Mouse (Mus musculus): ENCODE data around the gene Ilk. TPM values are rescaled to one million over a fixed set of nuclear protein-coding genes. Genes with fewer than 3 reads are reported as not detected.

Ilk gene
- polyA plus RNA-seq, 1 experiment = 175 TPM

GRCm38 (mm10) chr7:105747776-105748175 lies 11.4 kb downstream of the Ilk start:
- TF ChIP-seq POLR2A (IDR thresholded peaks at IDR 0.05; ENCODE audit: borderline replicate concordance, extremely low read depth, insufficient read depth, insufficient read length, poor library complexity, severe bottlenecking) (no peak), CTCF (IDR thresholded peaks at IDR 0.05; ENCODE audit: borderline replicate concordance, extremely low read depth, insufficient read depth, insufficient read length) (no peak)
- DNase-seq (ENCODE audit: low read depth) = no peak

- TF ChIP-seq POLR2A (IDR thresholded peaks at IDR 0.05; ENCODE audit: borderline replicate concordance, extremely low read depth, insufficient read depth, insufficient read length, poor library complexity, severe bottlenecking) (no peak), CTCF (IDR thresholded peaks at IDR 0.05; ENCODE audit: borderline replicate concordance, extremely low read depth, insufficient read depth, insufficient read length) (no peak)
- DNase-seq (ENCODE audit: low read depth) = peak; percentile 97
Measured at GRCm38 (mm10) chr7:105751491-105752433, 15.4 kb downstream of the Ilk start, which contains the start of gene Tpp1. TSS of gene Tpp1 (minus strand) at chr7:105752235.

- TF ChIP-seq CTCF (IDR thresholded peaks at IDR 0.05; ENCODE audit: borderline replicate concordance, extremely low read depth, insufficient read depth, insufficient read length) = no peak
- TF ChIP-seq POLR2A (IDR thresholded peaks at IDR 0.05; ENCODE audit: borderline replicate concordance, extremely low read depth, insufficient read depth, insufficient read length, poor library complexity, severe bottlenecking) = no peak
- DNase-seq (ENCODE audit: low read depth) = no peak
Measured at GRCm38 (mm10) chr7:105752716-105753115, 16.3 kb downstream of the Ilk start.

GRCm38 (mm10) chr7:105753281-105753680 lies 16.9 kb downstream of the Ilk start:
- no peak for TF ChIP-seq POLR2A (IDR thresholded peaks at IDR 0.05; ENCODE audit: borderline replicate concordance, extremely low read depth, insufficient read depth, insufficient read length, poor library complexity, severe bottlenecking)
- TF ChIP-seq CTCF (IDR thresholded peaks at IDR 0.05; ENCODE audit: borderline replicate concordance, extremely low read depth, insufficient read depth, insufficient read length) = no peak
- DNase-seq (ENCODE audit: low read depth) = no peak

- TF ChIP-seq CTCF (IDR thresholded peaks at IDR 0.05; ENCODE audit: borderline replicate concordance, extremely low read depth, insufficient read depth, insufficient read length) (no peak), POLR2A (IDR thresholded peaks at IDR 0.05; ENCODE audit: borderline replicate concordance, extremely low read depth, insufficient read depth, insufficient read length, poor library complexity, severe bottlenecking) (no peak)
- DNase-seq (ENCODE audit: low read depth) = no peak
Measured at GRCm38 (mm10) chr7:105761813-105762484, 25.6 kb downstream of the Ilk start.

- DNase-seq (ENCODE audit: low read depth) = peak; percentile 22
- no peak for TF ChIP-seq POLR2A (IDR thresholded peaks at IDR 0.05; ENCODE audit: borderline replicate concordance, extremely low read depth, insufficient read depth, insufficient read length, poor library complexity, severe bottlenecking)
- TF ChIP-seq CTCF (IDR thresholded peaks at IDR 0.05; ENCODE audit: borderline replicate concordance, extremely low read depth, insufficient read depth, insufficient read length) = no peak
Measured at GRCm38 (mm10) chr7:105762517-105763270, 26.3 kb downstream of the Ilk start.

- DNase-seq (ENCODE audit: low read depth) = no peak
- TF ChIP-seq POLR2A (IDR thresholded peaks at IDR 0.05; ENCODE audit: borderline replicate concordance, extremely low read depth, insufficient read depth, insufficient read length, poor library complexity, severe bottlenecking) = no peak
- no peak for TF ChIP-seq CTCF (IDR thresholded peaks at IDR 0.05; ENCODE audit: borderline replicate concordance, extremely low read depth, insufficient read depth, insufficient read length)
Measured at GRCm38 (mm10) chr7:105764331-105764730, 27.9 kb downstream of the Ilk start.

GRCm38 (mm10) chr7:105767729-105768165 lies 31.4 kb downstream of the Ilk start:
- peak; percentile 55 for DNase-seq (ENCODE audit: low read depth)
- TF ChIP-seq POLR2A (IDR thresholded peaks at IDR 0.05; ENCODE audit: borderline replicate concordance, extremely low read depth, insufficient read depth, insufficient read length, poor library complexity, severe bottlenecking) (no peak), CTCF (IDR thresholded peaks at IDR 0.05; ENCODE audit: borderline replicate concordance, extremely low read depth, insufficient read depth, insufficient read length) (no peak)

- TF ChIP-seq CTCF (IDR thresholded peaks at IDR 0.05; ENCODE audit: borderline replicate concordance, extremely low read depth, insufficient read depth, insufficient read length) (no peak), POLR2A (IDR thresholded peaks at IDR 0.05; ENCODE audit: borderline replicate concordance, extremely low read depth, insufficient read depth, insufficient read length, poor library complexity, severe bottlenecking) (no peak)
- DNase-seq (ENCODE audit: low read depth) = no peak
Measured at GRCm38 (mm10) chr7:105769959-105770358, 33.6 kb downstream of the Ilk start.

- no peak for DNase-seq (ENCODE audit: low read depth)
- no peak for TF ChIP-seq CTCF (IDR thresholded peaks at IDR 0.05; ENCODE audit: borderline replicate concordance, extremely low read depth, insufficient read depth, insufficient read length)
- no peak for TF ChIP-seq POLR2A (IDR thresholded peaks at IDR 0.05; ENCODE audit: borderline replicate concordance, extremely low read depth, insufficient read depth, insufficient read length, poor library complexity, severe bottlenecking)
Measured at GRCm38 (mm10) chr7:105772331-105772730, 35.9 kb downstream of the Ilk start.

GRCm38 (mm10) chr7:105773041-105773440 lies 36.6 kb downstream of the Ilk start:
- peak; percentile 28 for DNase-seq (ENCODE audit: low read depth)
- TF ChIP-seq POLR2A (IDR thresholded peaks at IDR 0.05; ENCODE audit: borderline replicate concordance, extremely low read depth, insufficient read depth, insufficient read length, poor library complexity, severe bottlenecking) = no peak
- no peak for TF ChIP-seq CTCF (IDR thresholded peaks at IDR 0.05; ENCODE audit: borderline replicate concordance, extremely low read depth, insufficient read depth, insufficient read length)
